Mouse (Mus musculus): ENCODE data around the gene Atp13a2.

GRCm38 (mm10) chr4:141053138-141053537, 66.5 kb downstream of the Atp13a2 start:
- TF ChIP-seq CTCF (IDR thresholded peaks at IDR 0.05; ENCODE audit: low read depth, low read length) (no peak), GATA1 (IDR thresholded peaks at IDR 0.05; ENCODE audit: borderline replicate concordance, low read length) (no peak), TAL1 (conservative IDR thresholded peaks at IDR 0.05; ENCODE audit: low read depth, low read length) (no peak), POLR2AphosphoS5 (IDR thresholded peaks at IDR 0.05; ENCODE audit: insufficient replicate concordance, low read depth, low read length) (no peak), GATA2 (IDR thresholded peaks at IDR 0.05; ENCODE audit: borderline replicate concordance, low read depth, low read length) (no peak)

Measured in G1E (cell line).